Mouse (Mus musculus) embryo, embryonic 10 days (tissue): ENCODE data around the gene Rbm15.
"Not testable (repeated sequence)": the region's sequence is repeated elsewhere in the genome, so short reads cannot be mapped to it uniquely, and the experiment has no call there.

Source experiments
- DNase-seq: peaks from one replicate; pipeline ENCODE4 v3.0.0-alpha.2; 2015; ENCODE audit warnings: low spot score

Rbm15 gene

GRCm38 (mm10) chr3:107330503-107331424 is 2.7 kb downstream of the Rbm15 start:
- no peak for DNase-seq

DNA sequence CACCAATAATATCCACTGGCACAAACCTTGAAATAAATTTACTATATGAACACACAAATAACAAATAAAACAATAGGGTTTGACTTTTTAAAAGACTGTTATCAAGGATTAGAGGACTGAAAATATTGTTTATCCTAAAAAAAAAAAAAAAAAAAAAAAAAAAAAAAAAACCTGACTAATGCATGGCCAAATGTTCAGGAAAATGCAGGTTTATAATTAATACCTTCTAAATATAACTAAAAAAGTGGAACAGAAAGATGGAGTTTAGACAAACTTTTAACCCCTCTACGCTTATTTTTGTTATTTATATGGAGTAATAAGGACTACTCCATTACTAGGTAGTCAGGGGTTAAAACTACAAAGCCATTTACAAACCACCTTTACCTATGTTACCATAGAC is 7.0 kb downstream of the Rbm15 start:
- no peak for DNase-seq

DNA sequence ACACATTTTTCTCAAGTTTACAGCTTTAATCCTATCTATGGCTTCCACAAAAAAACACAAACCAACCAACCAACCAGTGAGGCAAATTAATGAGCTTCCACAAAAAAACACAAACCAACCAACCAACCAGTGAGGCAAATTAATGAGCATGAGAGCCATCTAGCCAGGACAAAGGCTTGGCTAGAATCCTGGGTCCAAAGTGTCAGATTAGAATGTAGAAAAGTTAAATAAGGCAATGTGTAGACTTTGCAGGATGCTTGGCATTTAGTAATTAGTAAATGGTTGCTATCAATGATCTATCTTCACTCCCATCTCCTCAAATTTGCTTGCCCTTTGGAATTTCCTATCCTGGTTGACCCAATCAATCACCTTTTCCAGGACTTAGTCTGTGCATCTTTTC is 11.7 kb downstream of the Rbm15 start:
- DNase-seq: no peak

- DNase-seq: no peak
Observed at GRCm38 (mm10) chr3:107321141-107321540, 12.3 kb downstream of the Rbm15 start.

- no peak for DNase-seq
Observed at GRCm38 (mm10) chr3:107317338-107317737, 16.1 kb downstream of the Rbm15 start.

GRCm38 (mm10) chr3:107296917-107297316 is 36.6 kb downstream of the Rbm15 start:
- DNase-seq: not testable (repeated sequence)

DNA sequence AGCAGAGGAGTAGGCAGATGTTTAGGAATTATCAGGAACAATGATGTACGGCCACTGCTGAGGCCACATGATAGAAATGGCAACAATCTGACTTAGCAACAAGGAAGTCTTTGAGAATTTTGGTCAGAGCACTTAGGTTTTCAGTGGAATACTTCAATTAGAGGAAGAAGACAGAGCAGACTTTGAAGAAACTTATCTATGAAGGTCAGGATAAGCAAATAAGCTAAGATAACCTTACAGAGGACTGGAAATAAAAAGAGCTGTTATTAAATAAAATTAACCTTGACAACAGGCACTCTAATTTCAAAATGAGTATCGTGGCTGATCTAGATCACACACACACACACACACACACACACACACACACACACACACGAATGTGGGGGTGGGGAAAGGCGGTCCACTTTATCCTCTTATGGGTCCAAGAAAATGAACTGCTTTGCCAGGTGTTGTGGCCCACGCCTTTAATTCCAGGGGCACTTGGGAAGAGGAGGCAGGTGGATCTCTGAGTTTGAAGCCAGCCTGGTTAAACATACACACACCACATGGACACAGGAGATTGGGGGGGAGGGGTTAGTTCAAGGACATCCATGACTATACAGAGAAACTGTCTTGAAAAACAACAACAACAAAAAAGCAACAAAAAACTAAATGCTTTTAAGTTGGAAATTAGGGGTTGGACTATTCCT is 37.7 kb downstream of the Rbm15 start:
- DNase-seq: no peak

DNA sequence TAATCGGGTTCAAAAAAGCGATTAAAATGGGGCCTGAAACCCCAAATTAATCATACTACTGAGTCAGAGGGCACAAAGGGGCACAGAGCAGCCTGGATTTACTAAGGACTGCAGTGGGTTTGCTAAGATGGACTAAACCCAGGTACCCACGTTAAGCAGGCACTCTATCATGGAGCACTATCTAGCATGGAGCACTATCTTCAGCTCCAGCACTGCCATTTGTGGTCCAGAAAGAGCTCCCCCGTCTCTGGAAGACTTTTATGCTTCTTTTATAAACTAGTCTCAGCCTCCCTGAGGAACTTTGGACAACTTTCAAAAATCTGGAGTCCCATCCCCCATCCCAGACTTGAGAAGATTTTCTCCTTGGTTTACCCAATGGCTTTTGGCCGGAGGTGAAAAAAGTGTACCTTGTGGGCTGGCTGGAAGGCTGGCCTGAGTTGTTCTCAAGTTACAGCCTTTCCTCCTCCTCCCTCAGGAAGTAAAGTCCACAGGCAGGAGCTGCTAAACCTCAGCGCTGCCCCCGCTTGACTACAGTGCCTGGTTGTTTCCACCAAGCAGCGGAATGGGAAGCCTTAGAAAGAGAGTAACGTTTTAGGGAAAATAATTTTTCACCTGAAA is 42.6 kb downstream of the Rbm15 start, which contains the start of gene Slc16a4:
Gene Slc16a4 (plus strand): TSS at position 467 of the 618 bp plus-strand sequence.
- peak; percentile 75 for DNase-seq

DNA sequence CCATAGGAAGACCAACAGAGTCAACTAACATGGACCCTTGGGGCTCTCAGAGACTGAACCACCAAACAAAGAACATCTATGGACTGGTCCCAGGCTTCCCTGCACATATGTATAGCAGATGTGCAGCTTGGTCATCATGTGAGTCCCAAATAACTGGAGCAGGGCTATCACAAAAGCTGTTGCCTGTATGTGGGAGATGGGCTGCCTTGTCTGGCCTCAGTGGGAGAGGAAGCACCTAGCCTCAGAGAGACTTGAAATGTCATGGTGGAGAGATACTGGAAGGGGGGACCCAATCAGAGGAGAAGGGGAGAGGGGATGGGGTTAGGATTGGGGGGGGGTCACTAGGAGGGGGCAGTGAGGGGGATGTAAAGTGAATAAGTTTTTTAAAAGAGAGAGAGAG is 46.1 kb downstream of the Rbm15 start:
- DNase-seq: no peak

DNA sequence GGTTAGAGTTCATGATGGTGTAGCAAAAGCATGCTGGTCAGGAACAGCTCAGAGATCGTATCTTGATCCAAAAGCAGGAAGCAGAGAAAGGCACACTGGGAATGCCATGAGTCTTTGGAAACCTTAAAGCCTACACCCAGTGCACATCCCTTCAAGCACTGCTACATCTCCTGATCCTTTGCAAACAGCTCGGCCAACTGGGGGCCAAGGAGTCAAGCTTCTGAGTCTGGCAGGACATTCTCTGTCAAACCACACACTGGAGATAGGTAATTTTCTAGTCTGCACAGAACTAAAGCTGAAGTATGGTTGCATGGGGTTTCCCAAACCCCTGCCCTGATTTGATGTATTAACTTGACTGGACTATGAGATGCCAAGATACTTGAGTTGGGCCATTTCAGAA is 47.4 kb downstream of the Rbm15 start:
- DNase-seq: no peak

DNA sequence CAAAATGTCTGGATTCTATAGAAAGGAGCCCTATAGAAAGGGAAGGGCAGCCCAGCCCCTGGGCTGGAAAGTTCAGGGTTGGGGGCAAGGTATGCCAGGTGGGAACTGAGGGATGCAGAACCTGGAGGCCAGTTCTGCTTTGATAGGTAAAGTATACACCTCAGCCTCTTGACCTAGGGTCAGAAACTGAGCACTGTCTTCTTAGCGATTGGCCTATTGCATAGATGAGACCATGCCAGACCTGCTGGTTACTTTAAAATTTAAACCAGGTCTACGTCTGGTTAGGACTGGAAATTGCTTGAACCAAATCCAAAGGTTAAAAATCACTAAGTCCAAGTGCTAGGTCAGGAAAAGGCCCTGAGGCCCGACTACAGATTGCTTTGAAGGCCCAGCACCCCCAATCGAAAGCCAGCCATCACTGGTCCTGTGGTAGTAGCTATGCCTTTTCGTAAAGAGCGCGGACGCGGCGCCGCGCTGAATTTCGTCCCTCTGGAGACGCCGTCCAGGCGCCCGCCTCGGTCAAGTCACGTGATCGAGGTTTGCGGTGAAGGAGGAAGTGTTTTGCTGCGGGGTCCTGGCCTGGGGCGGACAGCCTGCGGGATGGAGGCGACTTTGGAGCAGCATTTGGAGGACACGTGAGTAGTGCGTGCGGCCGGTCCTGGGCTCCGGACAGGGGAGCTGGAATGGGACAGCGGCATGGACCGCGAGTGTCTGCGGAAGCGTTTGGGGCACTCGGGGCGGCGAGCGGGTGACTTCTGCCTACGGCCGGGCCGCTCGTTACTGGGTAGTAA is 54.8 kb downstream of the Rbm15 start, which contains the start of gene Lamtor5:
Gene Lamtor5 (plus strand): TSS at position 380 of the 791 bp plus-strand sequence.
- DNase-seq: peak; percentile 93

DNA sequence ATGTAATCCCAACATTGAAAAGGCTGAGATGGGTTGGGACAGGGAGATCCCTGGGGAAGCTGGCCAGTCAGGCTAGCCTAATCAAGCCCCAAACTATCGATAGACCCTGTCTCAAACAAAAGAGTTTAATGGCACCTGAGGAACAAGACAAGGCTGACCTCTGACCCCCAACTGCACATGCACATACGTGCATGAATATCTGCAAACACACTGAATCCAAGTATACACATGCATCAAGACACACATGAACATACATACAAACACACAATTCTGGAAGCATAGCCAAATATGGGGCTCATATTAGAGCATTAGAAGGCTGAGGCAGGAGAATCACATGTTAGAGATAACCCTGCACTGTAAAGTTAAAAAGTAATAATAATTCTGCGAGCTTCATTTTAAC is 56.8 kb downstream of the Rbm15 start:
- no peak for DNase-seq

DNA sequence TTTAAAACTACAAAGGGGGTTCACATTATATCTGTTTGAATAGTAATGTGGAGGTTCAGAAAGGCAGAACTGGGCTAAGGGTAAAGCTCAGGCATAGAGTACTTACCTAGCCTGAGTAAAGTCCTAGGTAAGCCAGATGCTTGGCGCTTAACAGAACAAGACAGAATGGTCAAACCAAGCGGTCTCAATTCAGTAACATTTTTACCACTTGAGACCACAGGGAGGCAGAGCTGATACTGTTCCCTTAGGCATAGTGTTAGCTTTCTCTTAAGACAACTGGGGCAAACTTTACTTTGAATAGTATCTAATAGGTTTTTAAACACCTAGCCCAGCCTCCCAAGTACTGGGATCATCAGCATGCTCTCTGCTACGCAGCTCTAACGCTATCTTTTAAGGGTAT is 57.5 kb downstream of the Rbm15 start:
- peak; percentile 37 for DNase-seq
